Mouse (Mus musculus): ENCODE data around the gene Wdr1. TPM values are rescaled to one million over a fixed set of nuclear protein-coding genes. Genes with fewer than 3 reads are reported as not detected.

The Wdr1 gene
- polyA plus RNA-seq, 1 experiment from 2014 or later: 158 TPM

DNA sequence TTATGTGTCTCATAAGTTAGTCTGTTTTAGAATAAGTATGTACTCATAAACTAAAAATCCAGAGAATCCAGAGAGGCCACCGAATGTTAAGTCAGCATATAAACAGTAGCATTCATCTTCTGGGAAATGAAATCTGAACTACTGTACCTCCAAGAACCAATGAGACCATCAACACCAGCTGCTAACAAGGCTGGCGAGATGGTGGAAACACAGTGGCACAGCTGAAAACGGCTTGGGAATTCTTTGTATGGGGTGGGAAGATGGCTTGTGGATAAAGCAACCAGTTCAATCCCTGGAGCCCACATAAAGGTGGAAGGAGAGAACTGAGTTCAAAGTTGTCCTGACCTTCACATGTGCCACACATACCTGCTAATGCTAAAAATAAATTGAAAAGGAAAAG, 10.4 kb downstream of the Wdr1 start:
- Histone ChIP-seq H3K9me3 (ENCODE audit: low read length) (no peaks in the 10 kb centered on the region), H3K9ac (replicated peaks; ENCODE audit: low read depth) (no peak overlapping the region), H3K36me3 (ENCODE audit: insufficient read depth, low read length) (peaks cover 21% of the 10 kb centered on the region), H3K27ac (ENCODE audit: low read length) (no peak overlapping the region), H3K4me2 (replicated peaks; ENCODE audit: low read depth, low read length) (no peak overlapping the region), H3K4me1 (ENCODE audit: insufficient read depth, low read depth, low read length) (peaks cover 27% of the 10 kb centered on the region), H3K27me3 (replicated peaks; ENCODE audit: insufficient read depth, low read length) (no peaks in the 10 kb centered on the region), H3K4me3 (ENCODE audit: low read depth, low read length) (no peak overlapping the region)
- DNase-seq (ENCODE audit: low spot score) (no peak), ATAC-seq (no peak)
- TF ChIP-seq EP300 (IDR thresholded peaks at IDR 0.05): no peak
- TF ChIP-seq CTCF (IDR thresholded peaks at IDR 0.05): no peak
- 76% methylated on average over 3 of the region's 3 CpGs for WGBS

DNA sequence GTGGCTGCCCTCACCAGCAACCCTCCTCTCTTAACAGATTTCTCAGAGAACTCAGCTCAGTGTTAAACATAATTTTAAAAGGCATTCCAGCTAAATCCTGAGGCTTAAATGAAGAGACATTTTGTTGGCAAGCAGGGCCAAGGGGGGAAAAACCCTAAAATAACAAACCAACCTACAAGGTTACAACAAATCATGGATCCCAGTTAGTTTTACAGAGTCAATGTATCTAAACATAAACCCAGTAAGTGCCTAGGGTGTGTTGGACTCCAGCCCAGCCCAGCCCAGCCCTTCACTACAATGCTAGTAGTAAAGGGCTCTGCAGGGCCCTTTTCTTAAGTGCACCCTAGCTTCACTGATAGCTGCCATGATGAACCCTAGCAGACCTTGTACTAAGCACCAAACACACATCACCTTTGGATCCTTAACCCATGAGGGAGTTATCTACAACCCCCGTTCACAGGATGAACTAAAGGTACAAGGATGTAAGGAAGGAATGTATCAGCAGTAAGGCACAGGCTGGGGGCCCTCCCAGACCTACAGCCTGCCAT, 12.7 kb downstream of the Wdr1 start:
- Histone ChIP-seq H3K36me3 (ENCODE audit: insufficient read depth, low read length) (peaks cover 30% of the 10 kb centered on the region), H3K4me3 (ENCODE audit: low read depth, low read length) (no peak overlapping the region), H3K4me1 (ENCODE audit: insufficient read depth, low read depth, low read length) (peaks cover 27% of the 10 kb centered on the region), H3K9me3 (ENCODE audit: low read length) (no peaks in the 10 kb centered on the region), H3K27me3 (replicated peaks; ENCODE audit: insufficient read depth, low read length) (no peaks in the 10 kb centered on the region), H3K27ac (ENCODE audit: low read length) (peak overlapping the region; percentile 55), H3K4me2 (replicated peaks; ENCODE audit: low read depth, low read length) (no peak overlapping the region), H3K9ac (replicated peaks; ENCODE audit: low read depth) (no peak overlapping the region)
- ATAC-seq (no peak), DNase-seq (ENCODE audit: low spot score) (no peak)
- WGBS: 68% methylated on average over 1 of the region's 1 CpGs
- TF ChIP-seq CTCF (IDR thresholded peaks at IDR 0.05) (no peak), EP300 (IDR thresholded peaks at IDR 0.05) (no peak)

- Histone ChIP-seq H3K27ac (ENCODE audit: low read length) (peak overlapping the region; percentile 55), H3K4me1 (ENCODE audit: insufficient read depth, low read depth, low read length) (peaks cover 27% of the 10 kb centered on the region), H3K4me2 (replicated peaks; ENCODE audit: low read depth, low read length) (0 out of 2 replicates have a peak overlapping the region, but pooled peaks have one; percentile 5), H3K4me3 (ENCODE audit: low read depth, low read length) (no peak overlapping the region), H3K9ac (replicated peaks; ENCODE audit: low read depth) (no peak overlapping the region), H3K36me3 (ENCODE audit: insufficient read depth, low read length) (peaks cover 37% of the 10 kb centered on the region), H3K27me3 (replicated peaks; ENCODE audit: insufficient read depth, low read length) (no peaks in the 10 kb centered on the region), H3K9me3 (ENCODE audit: low read length) (no peaks in the 10 kb centered on the region)
- ATAC-seq (peak; percentile 82), DNase-seq (ENCODE audit: low spot score) (peak; percentile 78)
- TF ChIP-seq EP300 (IDR thresholded peaks at IDR 0.05) (no peak), CTCF (IDR thresholded peaks at IDR 0.05) (no peak)
- 34% methylated on average over 3 of the region's 3 CpGs for WGBS
These were observed 13.5 kb downstream of the Wdr1 start for GRCm38 (mm10) chr5:38549461-38549909.

- Histone ChIP-seq H3K9me3 (ENCODE audit: low read length) (no peaks in the 10 kb centered on the region), H3K4me1 (ENCODE audit: insufficient read depth, low read depth, low read length) (peaks cover 27% of the 10 kb centered on the region), H3K4me2 (replicated peaks; ENCODE audit: low read depth, low read length) (no peak overlapping the region), H3K4me3 (ENCODE audit: low read depth, low read length) (no peak overlapping the region), H3K9ac (replicated peaks; ENCODE audit: low read depth) (no peak overlapping the region), H3K27me3 (replicated peaks; ENCODE audit: insufficient read depth, low read length) (no peaks in the 10 kb centered on the region), H3K36me3 (ENCODE audit: insufficient read depth, low read length) (peaks cover 57% of the 10 kb centered on the region), H3K27ac (ENCODE audit: low read length) (no peak overlapping the region)
- DNase-seq (ENCODE audit: low spot score) (peak; percentile 63), ATAC-seq (peak; percentile 64)
- WGBS: 28% methylated on average over 6 of the region's 6 CpGs
- TF ChIP-seq EP300 (IDR thresholded peaks at IDR 0.05) (no peak), CTCF (IDR thresholded peaks at IDR 0.05) (no peak)
These were observed 15.6 kb downstream of the Wdr1 start for GRCm38 (mm10) chr5:38547375-38547774.

GRCm38 (mm10) chr5:38544423-38545415, 18.3 kb downstream of the Wdr1 start:
- H3K27ac ChIP-seq (ENCODE audit: low read length): no peak overlapping the region
- peaks cover 12% of the 10 kb centered on the region for H3K4me1 ChIP-seq (ENCODE audit: insufficient read depth, low read depth, low read length)

GRCm38 (mm10) chr5:38543496-38544217, 19.4 kb downstream of the Wdr1 start:
- Histone ChIP-seq H3K27me3 (replicated peaks; ENCODE audit: insufficient read depth, low read length) (no peaks in the 10 kb centered on the region), H3K4me1 (ENCODE audit: insufficient read depth, low read depth, low read length) (peaks cover 2% of the 10 kb centered on the region; the same call in 1 of the 2 replicates), H3K9me3 (ENCODE audit: low read length) (no peaks in the 10 kb centered on the region), H3K27ac (ENCODE audit: low read length) (no peak overlapping the region), H3K36me3 (ENCODE audit: insufficient read depth, low read length) (peaks cover 85% of the 10 kb centered on the region), H3K4me3 (ENCODE audit: low read depth, low read length) (no peak overlapping the region), H3K9ac (replicated peaks; ENCODE audit: low read depth) (no peak overlapping the region), H3K4me2 (replicated peaks; ENCODE audit: low read depth, low read length) (no peak overlapping the region)
- ATAC-seq (no peak), DNase-seq (ENCODE audit: low spot score) (no peak)
- TF ChIP-seq CTCF (IDR thresholded peaks at IDR 0.05): no peak
- no peak for TF ChIP-seq EP300 (IDR thresholded peaks at IDR 0.05)
- 93% methylated on average over 4 of the region's 4 CpGs for WGBS

More at GRCm38 (mm10) chr5:38544423-38545415, 18.3 kb downstream of the Wdr1 start:
- no peak overlapping the region for H3K4me2 ChIP-seq (replicated peaks; ENCODE audit: low read depth, low read length)
- H3K9me3 ChIP-seq (ENCODE audit: low read length): no peaks in the 10 kb centered on the region
- no peak overlapping the region for H3K9ac ChIP-seq (replicated peaks; ENCODE audit: low read depth)
- WGBS: 81% methylated on average over 5 of the region's 5 CpGs
- no peak for ATAC-seq
- DNase-seq (ENCODE audit: low spot score): no peak
- TF ChIP-seq EP300 (IDR thresholded peaks at IDR 0.05): no peak
- TF ChIP-seq CTCF (IDR thresholded peaks at IDR 0.05): no peak
- H3K36me3 ChIP-seq (ENCODE audit: insufficient read depth, low read length): peaks cover 75% of the 10 kb centered on the region
- H3K4me3 ChIP-seq (ENCODE audit: low read depth, low read length): no peak overlapping the region
- H3K27me3 ChIP-seq (replicated peaks; ENCODE audit: insufficient read depth, low read length): no peaks in the 10 kb centered on the region

Data from lung, postnatal 0 days (tissue).